Mouse (Mus musculus): Measurements from ENCODE around the gene Bcl2l2. TPM values are rescaled to one million over a fixed set of nuclear protein-coding genes. Genes with fewer than 3 reads are reported as not detected.

Gene Bcl2l2
- polyA plus RNA-seq, 1 experiment: 18.1 TPM

- WGBS: 88% methylated on average over 2 of the region's 2 CpGs
- TF ChIP-seq POLR2A (IDR thresholded peaks at IDR 0.05; ENCODE audit: borderline replicate concordance, control insufficient read depth, low read depth, low read length): no peak
- TF ChIP-seq CTCF (IDR thresholded peaks at IDR 0.05; ENCODE audit: control insufficient read depth, insufficient read depth, low read length): no peak
- H3K27ac ChIP-seq (ENCODE audit: control insufficient read depth, insufficient read depth, low read depth, low read length, poor library complexity): no peak overlapping the region
Measured at GRCm38 (mm10) chr14:54897445-54897844, 14.3 kb downstream of the Bcl2l2 start.

GRCm38 (mm10) chr14:54900383-54900782, 17.2 kb downstream of the Bcl2l2 start:
- TF ChIP-seq CTCF (IDR thresholded peaks at IDR 0.05; ENCODE audit: control insufficient read depth, insufficient read depth, low read length): peak; percentile 32
- TF ChIP-seq POLR2A (IDR thresholded peaks at IDR 0.05; ENCODE audit: borderline replicate concordance, control insufficient read depth, low read depth, low read length): no peak
- under 1% methylated on average over 3 of the region's 3 CpGs for WGBS
- Histone ChIP-seq H3K4me1 (ENCODE audit: control insufficient read depth, insufficient read depth, low read length) (no peaks in the 10 kb centered on the region; the same call in 1 of the 2 replicates), H3K27ac (ENCODE audit: control insufficient read depth, insufficient read depth, low read depth, low read length, poor library complexity) (no peak overlapping the region), H3K4me3 (replicated peaks; ENCODE audit: control insufficient read depth, low read depth, low read length) (no peak overlapping the region)

More at GRCm38 (mm10) chr14:54897445-54897844, 14.3 kb downstream of the Bcl2l2 start:
- no peaks in the 10 kb centered on the region; the same call in 1 of the 2 replicates for H3K4me1 ChIP-seq (ENCODE audit: control insufficient read depth, insufficient read depth, low read length)
- no peak overlapping the region for H3K4me3 ChIP-seq (replicated peaks; ENCODE audit: control insufficient read depth, low read depth, low read length)

GRCm38 (mm10) chr14:54903641-54904040, 20.5 kb downstream of the Bcl2l2 start:
- Histone ChIP-seq H3K4me3 (replicated peaks; ENCODE audit: control insufficient read depth, low read depth, low read length) (no peak overlapping the region), H3K4me1 (ENCODE audit: control insufficient read depth, insufficient read depth, low read length) (no peaks in the 10 kb centered on the region; the same call in 1 of the 2 replicates), H3K27ac (ENCODE audit: control insufficient read depth, insufficient read depth, low read depth, low read length, poor library complexity) (no peak overlapping the region)
- TF ChIP-seq POLR2A (IDR thresholded peaks at IDR 0.05; ENCODE audit: borderline replicate concordance, control insufficient read depth, low read depth, low read length) (no peak), CTCF (IDR thresholded peaks at IDR 0.05; ENCODE audit: control insufficient read depth, insufficient read depth, low read length) (no peak)
- 85% methylated on average over 4 of the region's 4 CpGs for WGBS

GRCm38 (mm10) chr14:54908682-54909081, 25.5 kb downstream of the Bcl2l2 start:
- Histone ChIP-seq H3K4me3 (replicated peaks; ENCODE audit: control insufficient read depth, low read depth, low read length) (no peak overlapping the region), H3K4me1 (ENCODE audit: control insufficient read depth, insufficient read depth, low read length) (no peaks in the 10 kb centered on the region), H3K27ac (ENCODE audit: control insufficient read depth, insufficient read depth, low read depth, low read length, poor library complexity) (no peak overlapping the region)
- TF ChIP-seq POLR2A (IDR thresholded peaks at IDR 0.05; ENCODE audit: borderline replicate concordance, control insufficient read depth, low read depth, low read length) (no peak), CTCF (IDR thresholded peaks at IDR 0.05; ENCODE audit: control insufficient read depth, insufficient read depth, low read length) (no peak)
- WGBS: 55% methylated on average over 7 of the region's 7 CpGs

GRCm38 (mm10) chr14:54912109-54912850, 29.1 kb downstream of the Bcl2l2 start:
- H3K27ac ChIP-seq (ENCODE audit: control insufficient read depth, insufficient read depth, low read depth, low read length, poor library complexity): no peak overlapping the region
- no peaks in the 10 kb centered on the region for H3K4me1 ChIP-seq (ENCODE audit: control insufficient read depth, insufficient read depth, low read length)
- TF ChIP-seq POLR2A (IDR thresholded peaks at IDR 0.05; ENCODE audit: borderline replicate concordance, control insufficient read depth, low read depth, low read length) (no peak), CTCF (IDR thresholded peaks at IDR 0.05; ENCODE audit: control insufficient read depth, insufficient read depth, low read length) (no peak)
- WGBS: 10% methylated on average over 67 of the region's 69 CpGs
- no peak overlapping the region for H3K4me3 ChIP-seq (replicated peaks; ENCODE audit: control insufficient read depth, low read depth, low read length)

GRCm38 (mm10) chr14:54912886-54913285, 29.7 kb downstream of the Bcl2l2 start, which contains the start of gene Slc22a17:
Gene Slc22a17 (minus strand): TSS chr14:54913132.
- TF ChIP-seq CTCF (IDR thresholded peaks at IDR 0.05; ENCODE audit: control insufficient read depth, insufficient read depth, low read length) (no peak), POLR2A (IDR thresholded peaks at IDR 0.05; ENCODE audit: borderline replicate concordance, control insufficient read depth, low read depth, low read length) (peak; percentile 36; the same call in 1 of the 2 replicates)
- Histone ChIP-seq H3K4me3 (replicated peaks; ENCODE audit: control insufficient read depth, low read depth, low read length) (no peak within 1 kb of the TSS), H3K27ac (ENCODE audit: control insufficient read depth, insufficient read depth, low read depth, low read length, poor library complexity) (no peak within 1 kb of the TSS), H3K4me1 (ENCODE audit: control insufficient read depth, insufficient read depth, low read length) (no peaks in the 10 kb centered on the region)
- WGBS: under 1% methylated on average over 28 of the region's 28 CpGs

- no peak overlapping the region for H3K4me3 ChIP-seq (replicated peaks; ENCODE audit: control insufficient read depth, low read depth, low read length)
- WGBS: 19% methylated on average over 10 of the region's 10 CpGs
- TF ChIP-seq POLR2A (IDR thresholded peaks at IDR 0.05; ENCODE audit: borderline replicate concordance, control insufficient read depth, low read depth, low read length) (no peak), CTCF (IDR thresholded peaks at IDR 0.05; ENCODE audit: control insufficient read depth, insufficient read depth, low read length) (no peak)
- no peaks in the 10 kb centered on the region for H3K4me1 ChIP-seq (ENCODE audit: control insufficient read depth, insufficient read depth, low read length)
- H3K27ac ChIP-seq (ENCODE audit: control insufficient read depth, insufficient read depth, low read depth, low read length, poor library complexity): no peak overlapping the region
Measured at GRCm38 (mm10) chr14:54913343-54913742, 30.2 kb downstream of the Bcl2l2 start.

- TF ChIP-seq POLR2A (IDR thresholded peaks at IDR 0.05; ENCODE audit: borderline replicate concordance, control insufficient read depth, low read depth, low read length) (no peak), CTCF (IDR thresholded peaks at IDR 0.05; ENCODE audit: control insufficient read depth, insufficient read depth, low read length) (no peak)
Measured at GRCm38 (mm10) chr14:54920076-54920685, 37.0 kb downstream of the Bcl2l2 start.

More at GRCm38 (mm10) chr14:54920076-54920685, 37.0 kb downstream of the Bcl2l2 start:
- Histone ChIP-seq H3K27ac (ENCODE audit: control insufficient read depth, insufficient read depth, low read depth, low read length, poor library complexity) (no peak overlapping the region; the same call in 1 of the 2 replicates), H3K4me3 (replicated peaks; ENCODE audit: control insufficient read depth, low read depth, low read length) (no peak overlapping the region), H3K4me1 (ENCODE audit: control insufficient read depth, insufficient read depth, low read length) (no peaks in the 10 kb centered on the region)
- 82% methylated on average over 16 of the region's 16 CpGs for WGBS
